Mouse (Mus musculus) liver, adult 2 months (tissue): ENCODE measurements around the gene Rabl6. TPM values are rescaled to one million over a fixed set of nuclear protein-coding genes. Genes with fewer than 3 reads are reported as not detected.

Source experiments
- DNase-seq: peaks from one replicate; pipeline ENCODE4 v3.0.0-alpha.2; 2011; ENCODE audit warnings: low read depth, low spot score; ENCODE audit errors: extremely low read depth
- H3K27ac ChIP-seq: fragments of 200-500 bp; replicated peaks from 2 replicates; pipeline ENCODE4 v1.5.1; 2012; ENCODE audit warnings: low read depth, mild to moderate bottlenecking, control low read depth, inconsistent platforms, low read length; ENCODE audit not compliant: insufficient read depth
- H3K27me3 ChIP-seq: fragments of 200-500 bp; 2 replicates; pipeline ENCODE4 v1.6.1; 2012; ENCODE audit warnings: mild to moderate bottlenecking, moderate library complexity, low read length, inconsistent platforms; ENCODE audit not compliant: control insufficient read depth, insufficient read depth
- H3K36me3 ChIP-seq: fragments of 200-500 bp; 2 replicates; pipeline ENCODE4 v1.6.1; 2012; ENCODE audit warnings: low read length, inconsistent platforms; ENCODE audit not compliant: control insufficient read depth, insufficient read depth
- H3K4me1 ChIP-seq: fragments of 200-500 bp; 2 replicates; pipeline ENCODE4 v1.6.1; 2011; ENCODE audit warnings: low read length; ENCODE audit not compliant: control insufficient read depth, insufficient read depth
- H3K4me3 ChIP-seq: fragments of 200-500 bp; 2 replicates; pipeline ENCODE4 v1.5.1; 2011; ENCODE audit warnings: low read depth, mild to moderate bottlenecking, control low read depth, low read length, moderate library complexity; ENCODE audit not compliant: insufficient read depth
- H3K79me2 ChIP-seq: fragments of 200-500 bp; 2 replicates; pipeline ENCODE4 v1.6.1; 2012; ENCODE audit warnings: inconsistent platforms, mild to moderate bottlenecking, low read length, moderate library complexity; ENCODE audit not compliant: control insufficient read depth, insufficient read depth
- H3K9ac ChIP-seq: fragments of 200-500 bp; 2 replicates; pipeline ENCODE4 v1.6.1; 2012; ENCODE audit warnings: low read depth, mild to moderate bottlenecking, control low read depth, inconsistent platforms, low read length
- CTCF ChIP-seq: fragments of 200-500 bp; IDR thresholded peaks from 2 replicates; pipeline ENCODE4 v1.5.1; 2011; ENCODE audit warnings: low read depth, low read length, control low read depth
- POLR2A ChIP-seq: fragments of 200-500 bp; IDR thresholded peaks from 2 replicates; pipeline ENCODE4 v1.6.1; 2011; ENCODE audit warnings: low read length, control low read depth; ENCODE audit not compliant: insufficient read depth; ENCODE audit errors: extremely low read depth
- WGBS: fragments of 180-500 bp; shearing (Covaris S2); methylation state at CpG from one replicate; pipeline ENCODE4 v1.1.7; 2018; 5-methylcytosine and 5-hydroxymethylcytosine counted together
- polyA plus RNA-seq: library from polyadenylated mRNA; depleted of rRNA; stranded (reverse); fragments of >200 nt; gene quantifications from 2 replicates; pipeline ENCODE4 v1.2.3, GENCODE M21; 2012
- total RNA-seq: library from RNA; depleted of rRNA; stranded (reverse); fragments of >200 nt; gene quantifications from 2 replicates; pipeline ENCODE4 v1.2.3, GENCODE M21; 2014

The Rabl6 gene
- total and polyA plus RNA-seq, 2 experiments: 15.4 to 29.6 TPM

- 89% methylated on average over 16 of the region's 16 CpGs for WGBS
- no peak for DNase-seq
- Histone ChIP-seq H3K27ac (no peak overlapping the region), H3K4me3 (no peak overlapping the region), H3K36me3 (no peaks in the 10 kb centered on the region), H3K79me2 (no peaks in the 10 kb centered on the region), H3K27me3 (peaks cover 30% of the 10 kb centered on the region), H3K9ac (no peak overlapping the region), H3K4me1 (peaks cover 9% of the 10 kb centered on the region)
- TF ChIP-seq POLR2A (no peak), CTCF (no peak)
Observed at GRCm38 (mm10) chr2:25576028-25576850, 32.1 kb downstream of the Rabl6 start.

- 13% methylated on average over 21 of the region's 21 CpGs for WGBS
- TF ChIP-seq POLR2A: no peak
- no peak for TF ChIP-seq CTCF
- no peaks in the 10 kb centered on the region for H3K79me2 ChIP-seq
- peak overlapping the region; percentile 54 for H3K4me3 ChIP-seq
- peak overlapping the region; percentile 63 for H3K9ac ChIP-seq
- peaks cover 30% of the 10 kb centered on the region for H3K27me3 ChIP-seq
- H3K36me3 ChIP-seq: no peaks in the 10 kb centered on the region
- DNase-seq: no peak
- no peak overlapping the region for H3K27ac ChIP-seq
- H3K4me1 ChIP-seq: peaks cover 8% of the 10 kb centered on the region
Observed at GRCm38 (mm10) chr2:25575432-25576027, 32.8 kb downstream of the Rabl6 start.

GRCm38 (mm10) chr2:25574579-25575431 is 33.5 kb downstream of the Rabl6 start, which contains the start of the genes Mamdc4 and Phpt1:
Gene Mamdc4, minus strand, starts transcription at chr2:25574845.
Gene Phpt1, minus strand, starts transcription at chr2:25575224.
- H3K27ac ChIP-seq: peak within 1 kb of the TSS; percentile 69
- peaks cover 8% of the 10 kb centered on the region for H3K4me1 ChIP-seq
- H3K79me2 ChIP-seq: no peaks in the 10 kb centered on the region
- TF ChIP-seq CTCF (no peak), POLR2A (0 out of 2 replicates have a peak, but pooled peaks have one; percentile 32)
- no peaks in the 10 kb centered on the region for H3K36me3 ChIP-seq
- peak; percentile 97 for DNase-seq
- peak within 1 kb of the TSS; percentile 70 for H3K9ac ChIP-seq
- H3K4me3 ChIP-seq: peak within 1 kb of the TSS; percentile 65
- under 1% methylated on average over 45 of the region's 45 CpGs for WGBS
- peaks cover 28% of the 10 kb centered on the region for H3K27me3 ChIP-seq

- Histone ChIP-seq H3K27me3 (peaks cover 22% of the 10 kb centered on the region), H3K79me2 (no peaks in the 10 kb centered on the region), H3K36me3 (no peaks in the 10 kb centered on the region), H3K4me3 (peak overlapping the region; percentile 65), H3K4me1 (peaks cover 8% of the 10 kb centered on the region), H3K27ac (no peak overlapping the region), H3K9ac (peak overlapping the region; percentile 38)
- 9% methylated on average over 11 of the region's 11 CpGs for WGBS
- no peak for DNase-seq
- TF ChIP-seq POLR2A: no peak
Observed at GRCm38 (mm10) chr2:25574136-25574535, 34.2 kb downstream of the Rabl6 start.

GRCm38 (mm10) chr2:25573068-25573467 is 35.3 kb downstream of the Rabl6 start:
- Histone ChIP-seq H3K79me2 (no peaks in the 10 kb centered on the region), H3K27ac (no peak overlapping the region), H3K4me1 (peaks cover 8% of the 10 kb centered on the region), H3K4me3 (no peak overlapping the region), H3K27me3 (peaks cover 11% of the 10 kb centered on the region), H3K9ac (no peak overlapping the region), H3K36me3 (no peaks in the 10 kb centered on the region)
- no peak for DNase-seq
- WGBS: 98% methylated on average over 2 of the region's 2 CpGs
- TF ChIP-seq CTCF (no peak), POLR2A (no peak)
